ENCODE assay signal across 23 mouse cellular contexts in genomic region chr8:114789616-114790015, GRCm38 (mm10).
DNase-seq lines count a peak whose midpoint lies in the region; ATAC-seq and TF ChIP-seq lines count a peak whose summit lies in the region.
"Had no signal": no experiment of that assay in that cellular context is flagged by ENCODE, and none has a peak within 500 bp of the region (broad histone marks: within the 10 kb centered on the region; RNA-seq: fewer than 3 reads in every experiment).

No protein-coding gene starts in this region.

- H3K4me3 ChIP-seq in stomach, postnatal 0 days (ENCODE audit: low read depth, low read length): no peak overlapping the region
- H3K4me3 ChIP-seq: embryonic facial prominence, embryonic 13.5 days; forebrain, embryonic 12.5 days; heart, embryonic 15.5 days; hindbrain, embryonic 13.5 days had no signal

- 84% methylated on average over 7 of the region's 7 CpGs for WGBS in stomach, postnatal 0 days

- H3K9me3 ChIP-seq in stomach, postnatal 0 days (ENCODE audit: control insufficient read depth, low read length): no peaks in the 10 kb centered on the region
- H3K9me3 ChIP-seq: embryonic facial prominence, embryonic 13.5 days; forebrain, embryonic 12.5 days; heart, embryonic 15.5 days; hindbrain, embryonic 13.5 days had no signal

- ATAC-seq in CD4-positive, CD25-positive, alpha-beta regulatory T cell, adult 4 months: peak; percentile 66
- ATAC-seq in inflammation-experienced regulatory T-cells, adult 6 months: peak; percentile 89
- ATAC-seq in stomach, postnatal 0 days (ENCODE audit: low FRiP score, low TSS enrichment): no peak
- ATAC-seq: forebrain, embryonic 16.5 days; hindbrain, postnatal 0 days; Patski had no signal

- no peak overlapping the region for H3K4me2 ChIP-seq in stomach, postnatal 0 days (replicated peaks; ENCODE audit: low read depth)
- H3K4me2 ChIP-seq: embryonic facial prominence, embryonic 13.5 days; forebrain, embryonic 12.5 days; heart, embryonic 11.5 days; heart, embryonic 15.5 days; hindbrain, embryonic 13.5 days had no signal

- H3K27ac ChIP-seq in stomach, postnatal 0 days (replicated peaks): no peak overlapping the region
- H3K27ac ChIP-seq: embryonic facial prominence, embryonic 13.5 days; forebrain, embryonic 12.5 days; heart, embryonic 15.5 days; hindbrain, embryonic 13.5 days; hindbrain, postnatal 0 days had no signal

- no peaks in the 10 kb centered on the region for H3K36me3 ChIP-seq in stomach, postnatal 0 days (ENCODE audit: control insufficient read depth, insufficient read depth, low read length)
- H3K36me3 ChIP-seq: embryonic facial prominence, embryonic 13.5 days; forebrain, embryonic 12.5 days; heart, embryonic 15.5 days; hindbrain, embryonic 13.5 days had no signal

- DNase-seq in lung, postnatal 36 days: peak; percentile 9
- DNase-seq in lung, adult 18-20 months: no peak
- peak; percentile 21 to 28 for DNase-seq in B cell, adult 2 months
- DNase-seq in embryo, embryonic 11 days: no peak
- no peak for DNase-seq in stomach, postnatal 0 days (ENCODE audit: low spot score)
- DNase-seq: adrenal gland, postnatal 10 days; cerebellum, adult 11 months; cerebellum, adult 9-10 months; cerebellum, postnatal 25 days; gastrocnemius, postnatal 10 days; heart, adult 18-20 months; heart, postnatal 14 days had no signal

- TF ChIP-seq EP300 in stomach, postnatal 0 days (optimal IDR thresholded peaks at IDR 0.05): no peak

- H3K4me1 ChIP-seq in stomach, postnatal 0 days (replicated peaks; ENCODE audit: control insufficient read depth, insufficient read depth): no peaks in the 10 kb centered on the region
- H3K4me1 ChIP-seq: embryonic facial prominence, embryonic 13.5 days; forebrain, embryonic 12.5 days; hindbrain, embryonic 13.5 days had no signal

- H3K27me3 ChIP-seq in stomach, postnatal 0 days (ENCODE audit: control insufficient read depth, insufficient read depth, low read length): no peaks in the 10 kb centered on the region
- H3K27me3 ChIP-seq: CH12.LX; forebrain, embryonic 12.5 days; heart, embryonic 15.5 days; hindbrain, embryonic 13.5 days; Patski had no signal

- no peak for TF ChIP-seq CTCF in stomach, postnatal 0 days (IDR thresholded peaks at IDR 0.05; ENCODE audit: low read depth)

- H3K9ac ChIP-seq in stomach, postnatal 0 days (ENCODE audit: low read length): no peak overlapping the region
- H3K9ac ChIP-seq: embryonic facial prominence, embryonic 13.5 days; forebrain, embryonic 12.5 days; heart, embryonic 15.5 days; hindbrain, embryonic 13.5 days had no signal

Comparison
In these comparisons a context has a peak if more than half of its experiments do, and no peak if none do; other contexts are left out.
1. DNase-seq: peak in lung, postnatal 36 days (single experiment) and B cell, adult 2 months (2 of 2); none in lung, adult 18-20 months (0 of 2), embryo, embryonic 11 days (single experiment) and stomach, postnatal 0 days (single experiment).